Mouse (Mus musculus): ENCODE data around the gene Timm17b. TPM values are rescaled to one million over a fixed set of nuclear protein-coding genes. Genes with fewer than 3 reads are reported as not detected.

Gene Timm17b
- polyA plus RNA-seq (2012; rRNA removed; ENCODE audit: low replicate concordance): 45.2 and 48.8 TPM in 2 replicates

GRCm38 (mm10) chrX:7898880-7899874 lies at the start of gene Timm17b, which contains the start of gene Pqbp1:
Timm17b (plus strand) TSS chrX:7899357.
Pqbp1 (minus strand) TSS chrX:7899269.

GRCm38 (mm10) chrX:7878007-7878419 lies 21.1 kb upstream of the Timm17b start, which contains the start of gene Pim2:
Pim2 (plus strand) TSS chrX:7878262.

DNA sequence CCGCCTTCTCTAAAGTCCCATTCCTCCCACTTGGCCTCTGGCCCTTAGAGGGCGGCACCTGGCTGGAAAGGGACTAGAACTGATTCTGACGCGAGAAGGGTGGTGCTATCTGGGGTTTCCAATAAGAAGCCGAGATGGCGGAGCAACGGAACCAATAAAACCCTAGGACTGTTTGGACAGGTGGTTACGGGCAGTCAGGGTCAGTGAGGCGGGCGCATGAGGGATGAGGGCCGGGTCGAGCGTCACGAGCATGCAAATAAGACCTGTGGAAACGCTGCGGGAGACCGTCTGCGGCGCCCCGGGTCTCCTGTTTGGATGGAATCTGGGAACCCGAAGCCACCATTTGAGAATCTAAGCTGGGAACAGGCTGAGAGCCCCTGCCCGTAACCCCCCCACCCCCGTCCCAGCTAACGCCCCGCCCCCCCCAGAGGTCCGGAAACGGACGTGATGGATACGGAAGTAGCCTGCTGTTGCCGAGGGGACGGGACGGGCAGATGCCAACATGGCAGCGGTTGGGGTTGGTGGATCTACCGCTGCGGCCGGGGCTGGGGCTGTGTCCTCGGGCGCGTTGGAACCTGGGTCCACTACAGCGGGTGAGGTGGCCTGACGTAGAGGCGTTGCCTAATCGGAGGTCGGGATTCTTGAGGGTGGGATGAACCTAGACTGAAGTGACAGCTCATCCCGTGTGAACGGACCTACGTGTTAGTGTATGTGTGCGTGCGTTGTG lies 15.2 kb upstream of the Timm17b start, which contains the start of gene Slc35a2:
Gene Slc35a2 (plus strand): TSS at position 188 of the 727 bp plus-strand sequence.

GRCm38 (mm10) chrX:7907735-7908134 lies 8.6 kb downstream of the Timm17b start, which contains the start of gene Gm10491:
Gm10491 (minus strand) TSS chrX:7907835.

DNA sequence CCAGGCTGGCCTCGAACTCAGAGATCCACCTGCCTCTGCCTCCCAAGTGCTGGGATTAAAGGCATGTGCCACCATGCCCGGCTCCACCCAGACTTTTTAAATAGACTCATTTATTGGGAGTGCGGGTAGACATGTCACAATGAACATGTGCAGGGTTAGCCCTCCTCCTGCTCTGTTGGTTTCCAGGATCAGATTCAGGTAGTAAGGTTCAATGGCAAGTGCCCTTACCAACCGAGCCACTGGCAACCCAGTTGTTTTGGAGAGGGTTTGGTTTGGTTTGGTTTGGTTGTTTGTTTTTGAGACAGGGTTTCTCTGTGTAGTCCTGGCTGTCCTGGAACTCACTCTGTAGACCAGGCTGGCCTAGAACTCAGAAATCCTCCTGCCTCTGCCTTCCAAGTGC lies 10.1 kb downstream of the Timm17b start, which contains the start of gene Gm10490:
Gene Gm10490 (plus strand): TSS at position 301 of the 400 bp plus-strand sequence.

DNA sequence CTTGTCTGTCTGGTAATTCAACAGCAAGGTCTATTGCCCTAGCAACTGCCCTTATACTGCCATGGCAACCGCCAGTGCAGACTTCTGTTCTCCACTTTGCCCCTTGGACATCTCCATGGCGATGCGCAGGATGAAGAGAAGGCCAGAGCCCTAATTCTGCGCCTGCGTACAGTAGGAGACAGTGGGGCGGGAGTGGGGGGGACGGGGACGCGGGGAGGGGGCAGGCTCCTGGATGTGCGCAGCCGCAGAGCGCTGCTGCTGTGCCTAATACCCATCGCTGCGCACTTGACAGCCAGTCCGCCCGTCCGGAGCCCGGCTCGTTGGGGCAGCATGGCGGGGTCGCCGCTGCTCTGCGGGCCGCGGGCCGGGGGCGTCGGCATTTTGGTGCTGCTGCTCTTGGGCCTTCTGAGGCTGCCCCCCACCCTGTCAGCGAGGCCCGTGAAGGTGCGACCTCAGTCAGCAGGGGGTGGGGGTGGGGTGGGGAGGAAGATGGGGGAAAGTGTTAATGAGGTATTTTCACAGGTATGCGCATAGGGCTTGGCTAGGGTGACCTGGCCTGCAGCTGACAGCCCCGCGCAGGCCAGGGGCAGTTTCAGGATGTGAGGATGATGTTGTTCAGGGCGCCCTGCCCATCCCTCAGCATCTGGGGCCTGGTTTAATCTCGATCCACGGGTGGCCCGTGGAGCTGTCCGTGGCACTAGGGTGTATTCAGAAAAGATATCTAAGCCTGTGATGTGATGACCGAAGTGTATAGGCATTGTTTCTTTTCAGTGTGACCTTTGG lies 20.6 kb downstream of the Timm17b start, which contains the start of gene Pcsk1n:
Gene Pcsk1n (plus strand): TSS at position 222 of the 783 bp plus-strand sequence.

DNA sequence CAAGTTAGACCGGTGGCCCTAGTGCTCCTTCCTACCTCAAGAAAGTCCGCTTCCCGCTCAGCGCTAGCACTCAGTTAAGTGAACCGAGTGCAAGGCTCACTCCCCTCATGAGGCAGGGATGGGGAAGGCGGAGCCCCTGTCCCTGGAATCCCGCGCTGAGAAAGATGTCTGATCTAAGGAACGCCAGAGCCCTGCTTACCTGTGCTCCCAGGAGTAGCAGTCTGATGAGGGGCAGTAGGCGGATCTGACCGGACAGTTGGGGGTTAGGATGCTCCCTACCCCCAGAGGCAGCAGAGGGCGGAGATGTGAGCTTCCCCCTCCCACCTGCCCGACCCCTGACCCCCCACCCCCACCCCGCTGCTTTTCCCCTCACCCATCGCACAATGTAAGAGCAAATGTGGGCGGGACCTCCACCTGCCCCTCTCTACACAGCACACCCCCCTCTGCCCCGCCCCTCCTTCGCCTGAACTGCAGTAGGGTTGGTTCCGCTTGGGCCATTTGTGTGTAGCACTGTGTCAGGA lies 29.2 kb downstream of the Timm17b start, which contains the start of gene Eras:
Gene Eras (minus strand): TSS at position 338 of the 521 bp plus-strand sequence.

DNA sequence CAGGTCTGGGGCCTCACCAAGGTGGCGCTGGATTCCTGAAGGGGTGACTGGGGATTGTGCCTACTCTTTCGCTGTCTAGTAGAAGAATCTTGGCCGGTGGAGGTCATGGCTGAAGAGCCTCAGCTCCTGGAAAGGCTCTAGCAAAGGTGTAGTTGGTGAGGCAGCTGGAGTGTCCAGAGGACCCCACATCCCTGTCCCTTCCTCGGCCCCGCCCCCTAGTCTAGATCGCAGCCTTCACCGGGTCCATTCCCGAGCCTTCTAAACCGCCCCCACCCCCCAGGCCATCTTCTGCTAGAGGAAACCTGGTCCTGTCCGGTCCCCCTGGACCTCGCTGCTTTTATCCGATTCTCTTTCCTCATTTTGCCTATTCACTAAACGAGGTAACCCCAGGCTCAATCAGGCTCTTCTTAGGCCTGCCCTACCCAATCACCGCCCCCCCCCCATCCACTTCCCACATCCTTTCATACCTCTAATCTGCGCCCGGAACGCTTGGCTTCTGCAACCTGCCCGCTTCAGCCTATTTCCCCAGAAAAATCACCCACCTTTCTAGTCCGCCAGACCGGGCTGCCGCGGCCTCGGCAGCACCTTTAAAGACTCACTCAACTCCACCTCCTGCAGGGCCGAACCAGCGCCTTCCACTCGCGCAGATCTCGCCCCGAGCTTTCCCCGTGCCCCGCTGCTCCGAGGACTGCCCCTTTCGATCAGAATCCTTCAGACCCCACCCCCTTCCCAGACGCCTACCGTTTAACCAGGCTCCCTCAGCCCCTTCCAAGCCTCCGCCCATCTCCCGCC lies 48.1 kb downstream of the Timm17b start, which contains the start of gene Hdac6:
Gene Hdac6 (minus strand): TSS at position 782 of the 792 bp plus-strand sequence.

Other genes with a start within 250 kb of the Timm17b start
- 37.2 and 57.8 TPM in 2 replicates for gene Prickle3, start 242.1 kb upstream of the Timm17b start, polyA plus RNA-seq (2012; rRNA removed; ENCODE audit: low replicate concordance)
- gene Plp2, start 228.0 kb upstream of the Timm17b start, polyA plus RNA-seq (2012; rRNA removed; ENCODE audit: low replicate concordance): 137 and 304 TPM in 2 replicates
- gene Magix, start 218.1 kb upstream of the Timm17b start, polyA plus RNA-seq (2012; rRNA removed; ENCODE audit: low replicate concordance): 4.8 and 17.7 TPM in 2 replicates
- gene Gpkow, start 202.2 kb upstream of the Timm17b start, polyA plus RNA-seq (2012; rRNA removed; ENCODE audit: low replicate concordance): 5.4 and 7.0 TPM in 2 replicates
- gene Wdr45, start 185.0 kb upstream of the Timm17b start, polyA plus RNA-seq (2012; rRNA removed; ENCODE audit: low replicate concordance): 52.6 and 81.0 TPM in 2 replicates
- 0.95 and 4.4 TPM in 2 replicates for gene Gm45208, start 177.1 kb upstream of the Timm17b start, polyA plus RNA-seq (2012; rRNA removed; ENCODE audit: low replicate concordance)
- gene Praf2, start 170.9 kb upstream of the Timm17b start, polyA plus RNA-seq (2012; rRNA removed; ENCODE audit: low replicate concordance): 50.1 and 63.0 TPM in 2 replicates
- gene Ccdc120, start 148.5 kb upstream of the Timm17b start, polyA plus RNA-seq (2012; rRNA removed; ENCODE audit: low replicate concordance): 13.2 and 28.8 TPM in 2 replicates
- gene Tfe3, start 136.8 kb upstream of the Timm17b start, polyA plus RNA-seq (2012; rRNA removed; ENCODE audit: low replicate concordance): 31.3 and 39.5 TPM in 2 replicates
- gene Gripap1, start 109.6 kb upstream of the Timm17b start, polyA plus RNA-seq (2012; rRNA removed; ENCODE audit: low replicate concordance): 29.7 and 46.8 TPM in 2 replicates
- 3.0 and 3.3 TPM in 2 replicates for gene Kcnd1, start 77.1 kb upstream of the Timm17b start, polyA plus RNA-seq (2012; rRNA removed; ENCODE audit: low replicate concordance)
- 25.7 and 37.9 TPM in 2 replicates for gene Otud5, start 58.0 kb upstream of the Timm17b start, polyA plus RNA-seq (2012; rRNA removed; ENCODE audit: low replicate concordance)
- 19.4 and 44.8 TPM in 2 replicates for gene Pim2, start 21.1 kb upstream of the Timm17b start, polyA plus RNA-seq (2012; rRNA removed; ENCODE audit: low replicate concordance)
- gene Slc35a2, start 15.3 kb upstream of the Timm17b start, polyA plus RNA-seq (2012; rRNA removed; ENCODE audit: low replicate concordance): 70.2 and 98.2 TPM in 2 replicates
- 60.2 and 64.8 TPM in 2 replicates for gene Pqbp1, start 88 bp upstream of the Timm17b start, polyA plus RNA-seq (2012; rRNA removed; ENCODE audit: low replicate concordance)
- gene Gm10491, start 8.5 kb downstream of the Timm17b start, polyA plus RNA-seq (2012; rRNA removed; ENCODE audit: low replicate concordance): not detected in 2 replicates
- gene Gm10490, start 10.2 kb downstream of the Timm17b start, polyA plus RNA-seq (2012; rRNA removed; ENCODE audit: low replicate concordance): not detected in 2 replicates
- 0.12 TPM in 1 of 2 replicates, not detected in the other for gene Pcsk1n, start 20.5 kb downstream of the Timm17b start, polyA plus RNA-seq (2012; rRNA removed; ENCODE audit: low replicate concordance)
- not detected in 2 replicates for gene Eras, start 29.2 kb downstream of the Timm17b start, polyA plus RNA-seq (2012; rRNA removed; ENCODE audit: low replicate concordance)
- 28.6 and 37.1 TPM in 2 replicates for gene Hdac6, start 48.5 kb downstream of the Timm17b start, polyA plus RNA-seq (2012; rRNA removed; ENCODE audit: low replicate concordance)
- gene Gata1, start 78.7 kb downstream of the Timm17b start, polyA plus RNA-seq (2012; rRNA removed; ENCODE audit: low replicate concordance): 1.9 TPM in 2 replicates
- gene Glod5, start 119.1 kb downstream of the Timm17b start, polyA plus RNA-seq (2012; rRNA removed; ENCODE audit: low replicate concordance): not detected in 2 replicates
- 10.0 and 14.5 TPM in 2 replicates for gene Suv39h1, start 175.4 kb downstream of the Timm17b start, polyA plus RNA-seq (2012; rRNA removed; ENCODE audit: low replicate concordance)
- gene Was, start 191.1 kb downstream of the Timm17b start, polyA plus RNA-seq (2012; rRNA removed; ENCODE audit: low replicate concordance): 17.7 and 40.1 TPM in 2 replicates
- gene Wdr13, start 233.5 kb downstream of the Timm17b start, polyA plus RNA-seq (2012; rRNA removed; ENCODE audit: low replicate concordance): 84.1 and 145 TPM in 2 replicates
- gene Rbm3, start 246.5 kb downstream of the Timm17b start, polyA plus RNA-seq (2012; rRNA removed; ENCODE audit: low replicate concordance): 59.0 and 77.2 TPM in 2 replicates